Mouse (Mus musculus): ENCODE measurements at regions not wholly inside any gene's neighbourhood (a gene's known extent, or its start where the extent isn't known, plus 50 kb on each side); places are given as distances from the start of the nearest gene placed in this dataset.

GRCm38 (mm10) chr4:105349316-105350207 lies 192.4 kb downstream of the Plpp3 start:
- Histone ChIP-seq H3K9me3 (ENCODE audit: low read length) (no peaks in the 10 kb centered on the region), H3K36me3 (ENCODE audit: insufficient read depth, low read length) (no peaks in the 10 kb centered on the region), H3K4me3 (replicated peaks; ENCODE audit: low read length) (no peak overlapping the region), H3K27me3 (ENCODE audit: insufficient read depth, low read length) (no peaks in the 10 kb centered on the region), H3K4me1 (replicated peaks; ENCODE audit: low read depth, low read length) (no peaks in the 10 kb centered on the region)
- TF ChIP-seq NANOG (IDR thresholded peaks at IDR 0.05; ENCODE audit: borderline replicate concordance, low read length), result no peak

- no peaks in the 10 kb centered on the region for H3K36me3 ChIP-seq (ENCODE audit: insufficient read depth, low read length)
- no peaks in the 10 kb centered on the region for H3K9me3 ChIP-seq (ENCODE audit: low read length)
- H3K4me1 ChIP-seq (replicated peaks; ENCODE audit: low read depth, low read length), result no peaks in the 10 kb centered on the region
- no peak overlapping the region for H3K4me3 ChIP-seq (replicated peaks; ENCODE audit: low read length)
- H3K27me3 ChIP-seq (ENCODE audit: insufficient read depth, low read length), result no peaks in the 10 kb centered on the region
- TF ChIP-seq CTCF (conservative IDR thresholded peaks at IDR 0.05; ENCODE audit: low read length), result 0 out of 2 replicates have a peak, but pooled peaks have one; percentile 6
- TF ChIP-seq POU5F1 (IDR thresholded peaks at IDR 0.05; ENCODE audit: borderline replicate concordance, low read length), result no peak
Measured at GRCm38 (mm10) chr4:105352342-105352741, 195.2 kb downstream of the Plpp3 start.

GRCm38 (mm10) chr4:105352953-105353352 lies 195.8 kb downstream of the Plpp3 start:
- no peak overlapping the region for H3K4me3 ChIP-seq (replicated peaks; ENCODE audit: low read length)
- no peaks in the 10 kb centered on the region for H3K27me3 ChIP-seq (ENCODE audit: insufficient read depth, low read length)
- TF ChIP-seq CTCF (conservative IDR thresholded peaks at IDR 0.05; ENCODE audit: low read length) (no peak), POU5F1 (IDR thresholded peaks at IDR 0.05; ENCODE audit: borderline replicate concordance, low read length) (no peak), NANOG (IDR thresholded peaks at IDR 0.05; ENCODE audit: borderline replicate concordance, low read length) (no peak)
- H3K36me3 ChIP-seq (ENCODE audit: insufficient read depth, low read length), result no peaks in the 10 kb centered on the region
- H3K9me3 ChIP-seq (ENCODE audit: low read length), result no peaks in the 10 kb centered on the region
- H3K4me1 ChIP-seq (replicated peaks; ENCODE audit: low read depth, low read length), result no peaks in the 10 kb centered on the region

- no peak for TF ChIP-seq CTCF (conservative IDR thresholded peaks at IDR 0.05; ENCODE audit: low read length)
- TF ChIP-seq NANOG (IDR thresholded peaks at IDR 0.05; ENCODE audit: borderline replicate concordance, low read length), result no peak
- no peak for TF ChIP-seq POU5F1 (IDR thresholded peaks at IDR 0.05; ENCODE audit: borderline replicate concordance, low read length)
- Histone ChIP-seq H3K4me1 (replicated peaks; ENCODE audit: low read depth, low read length) (no peaks in the 10 kb centered on the region), H3K4me3 (replicated peaks; ENCODE audit: low read length) (no peak overlapping the region), H3K36me3 (ENCODE audit: insufficient read depth, low read length) (no peaks in the 10 kb centered on the region), H3K9me3 (ENCODE audit: low read length) (no peaks in the 10 kb centered on the region), H3K27me3 (ENCODE audit: insufficient read depth, low read length) (no peaks in the 10 kb centered on the region)
Measured at GRCm38 (mm10) chr4:105354097-105354496, 196.9 kb downstream of the Plpp3 start.

- Histone ChIP-seq H3K4me1 (replicated peaks; ENCODE audit: low read depth, low read length) (no peaks in the 10 kb centered on the region), H3K36me3 (ENCODE audit: insufficient read depth, low read length) (no peaks in the 10 kb centered on the region), H3K4me3 (replicated peaks; ENCODE audit: low read length) (no peak overlapping the region), H3K9me3 (ENCODE audit: low read length) (no peaks in the 10 kb centered on the region), H3K27me3 (ENCODE audit: insufficient read depth, low read length) (no peaks in the 10 kb centered on the region)
- TF ChIP-seq NANOG (IDR thresholded peaks at IDR 0.05; ENCODE audit: borderline replicate concordance, low read length), result no peak
- TF ChIP-seq CTCF (conservative IDR thresholded peaks at IDR 0.05; ENCODE audit: low read length), result no peak
- no peak for TF ChIP-seq POU5F1 (IDR thresholded peaks at IDR 0.05; ENCODE audit: borderline replicate concordance, low read length)
Measured at GRCm38 (mm10) chr4:105356616-105357015, 199.5 kb downstream of the Plpp3 start.

GRCm38 (mm10) chr4:105358725-105359124 lies 201.6 kb downstream of the Plpp3 start:
- no peak for TF ChIP-seq CTCF (conservative IDR thresholded peaks at IDR 0.05; ENCODE audit: low read length)
- TF ChIP-seq POU5F1 (IDR thresholded peaks at IDR 0.05; ENCODE audit: borderline replicate concordance, low read length), result no peak
- TF ChIP-seq NANOG (IDR thresholded peaks at IDR 0.05; ENCODE audit: borderline replicate concordance, low read length), result no peak
- Histone ChIP-seq H3K4me3 (replicated peaks; ENCODE audit: low read length) (no peak overlapping the region), H3K4me1 (replicated peaks; ENCODE audit: low read depth, low read length) (no peaks in the 10 kb centered on the region), H3K36me3 (ENCODE audit: insufficient read depth, low read length) (no peaks in the 10 kb centered on the region), H3K9me3 (ENCODE audit: low read length) (no peaks in the 10 kb centered on the region), H3K27me3 (ENCODE audit: insufficient read depth, low read length) (no peaks in the 10 kb centered on the region)

- TF ChIP-seq CTCF (conservative IDR thresholded peaks at IDR 0.05; ENCODE audit: low read length), result no peak
- TF ChIP-seq NANOG (IDR thresholded peaks at IDR 0.05; ENCODE audit: borderline replicate concordance, low read length), result no peak
- no peak for TF ChIP-seq POU5F1 (IDR thresholded peaks at IDR 0.05; ENCODE audit: borderline replicate concordance, low read length)
- Histone ChIP-seq H3K36me3 (ENCODE audit: insufficient read depth, low read length) (no peaks in the 10 kb centered on the region), H3K27me3 (ENCODE audit: insufficient read depth, low read length) (no peaks in the 10 kb centered on the region), H3K9me3 (ENCODE audit: low read length) (no peaks in the 10 kb centered on the region), H3K4me3 (replicated peaks; ENCODE audit: low read length) (no peak overlapping the region), H3K4me1 (replicated peaks; ENCODE audit: low read depth, low read length) (no peaks in the 10 kb centered on the region)
Measured at GRCm38 (mm10) chr4:105364496-105364895, 207.3 kb downstream of the Plpp3 start.

GRCm38 (mm10) chr4:105365076-105365475 lies 207.9 kb downstream of the Plpp3 start:
- Histone ChIP-seq H3K4me1 (replicated peaks; ENCODE audit: low read depth, low read length) (no peaks in the 10 kb centered on the region), H3K9me3 (ENCODE audit: low read length) (no peaks in the 10 kb centered on the region), H3K27me3 (ENCODE audit: insufficient read depth, low read length) (no peaks in the 10 kb centered on the region), H3K36me3 (ENCODE audit: insufficient read depth, low read length) (no peaks in the 10 kb centered on the region), H3K4me3 (replicated peaks; ENCODE audit: low read length) (no peak overlapping the region)
- TF ChIP-seq NANOG (IDR thresholded peaks at IDR 0.05; ENCODE audit: borderline replicate concordance, low read length), result no peak
- no peak for TF ChIP-seq CTCF (conservative IDR thresholded peaks at IDR 0.05; ENCODE audit: low read length)
- no peak for TF ChIP-seq POU5F1 (IDR thresholded peaks at IDR 0.05; ENCODE audit: borderline replicate concordance, low read length)

- Histone ChIP-seq H3K27me3 (ENCODE audit: insufficient read depth, low read length) (no peaks in the 10 kb centered on the region), H3K36me3 (ENCODE audit: insufficient read depth, low read length) (no peaks in the 10 kb centered on the region), H3K4me3 (replicated peaks; ENCODE audit: low read length) (no peak overlapping the region), H3K4me1 (replicated peaks; ENCODE audit: low read depth, low read length) (no peaks in the 10 kb centered on the region), H3K9me3 (ENCODE audit: low read length) (no peaks in the 10 kb centered on the region; the same call in 1 of the 2 replicates)
- TF ChIP-seq POU5F1 (IDR thresholded peaks at IDR 0.05; ENCODE audit: borderline replicate concordance, low read length) (no peak), CTCF (conservative IDR thresholded peaks at IDR 0.05; ENCODE audit: low read length) (no peak), NANOG (IDR thresholded peaks at IDR 0.05; ENCODE audit: borderline replicate concordance, low read length) (no peak)
Measured at GRCm38 (mm10) chr4:105376591-105376990, 219.4 kb downstream of the Plpp3 start.
